In genomic region chr9:49797821-49798571, GRCm38 (mm10) we compare ENCODE assay signal across 8 mouse cellular contexts. TPM values are rescaled to one million over a fixed set of nuclear protein-coding genes. Genes with fewer than 3 reads are reported as not detected.
A peak's percentile ranks its signal among the peaks of the same experiment; 100 is the strongest.
DNase-seq lines count a peak whose midpoint lies in the region; ATAC-seq and TF ChIP-seq lines count a peak whose summit lies in the region.

No protein-coding gene starts in this region.

- peak overlapping the region; percentile 97 for H3K27ac ChIP-seq in forebrain, embryonic 16.5 days (ENCODE audit: low read length)
- peak overlapping the region; percentile 26; the same call in 1 of the 2 replicates for H3K27ac ChIP-seq in lung, embryonic 14.5 days (ENCODE audit: low read depth)

- peak overlapping the region; percentile 100 for H3K4me3 ChIP-seq in forebrain, embryonic 16.5 days (replicated peaks; ENCODE audit: low read length)
- H3K4me3 ChIP-seq in lung, embryonic 14.5 days (ENCODE audit: low read depth, low read length) = peak overlapping the region; percentile 60

- peak overlapping the region; percentile 99 for H3K9ac ChIP-seq in forebrain, embryonic 16.5 days (replicated peaks; ENCODE audit: low read depth, low read length)
- peak overlapping the region; percentile 53 for H3K9ac ChIP-seq in lung, embryonic 14.5 days

- 0 out of 2 replicates have a peak, but pooled peaks cover 2% of the 10 kb centered on the region for H3K27me3 ChIP-seq in forebrain, embryonic 16.5 days (replicated peaks; ENCODE audit: control insufficient read depth, insufficient read depth, low read length)
- peaks cover 9% of the 10 kb centered on the region for H3K27me3 ChIP-seq in lung, embryonic 14.5 days (ENCODE audit: insufficient read depth, low read length)

- no peaks in the 10 kb centered on the region for H3K36me3 ChIP-seq in forebrain, embryonic 16.5 days (ENCODE audit: control insufficient read depth, insufficient read depth)
- no peaks in the 10 kb centered on the region for H3K36me3 ChIP-seq in lung, embryonic 14.5 days (ENCODE audit: insufficient read depth)

- H3K4me1 ChIP-seq in forebrain, embryonic 16.5 days (replicated peaks; ENCODE audit: control insufficient read depth, insufficient read depth, low read length) = peaks cover 21% of the 10 kb centered on the region
- 0 out of 2 replicates have a peak, but pooled peaks cover 3% of the 10 kb centered on the region for H3K4me1 ChIP-seq in lung, embryonic 14.5 days (ENCODE audit: insufficient read depth)

- H3K9me3 ChIP-seq in forebrain, embryonic 16.5 days (ENCODE audit: control insufficient read depth, low read length) = no peaks in the 10 kb centered on the region
- no peaks in the 10 kb centered on the region for H3K9me3 ChIP-seq in lung, embryonic 14.5 days (ENCODE audit: low read depth, low read length)

- peak overlapping the region; percentile 70 for H3K4me2 ChIP-seq in forebrain, embryonic 16.5 days (ENCODE audit: low read length)
- H3K4me2 ChIP-seq in lung, embryonic 14.5 days = peak overlapping the region; percentile 94

- intact Hi-C loops in heart, postnatal 14 days (cut with DNase I) = no loop called here

- under 1% methylated on average over 57 of the region's 58 CpGs for WGBS in forebrain, embryonic 16.5 days
- WGBS in lung, embryonic 14.5 days = under 1% methylated on average over 57 of the region's 58 CpGs

- peak; percentile 47 for ATAC-seq in forebrain, embryonic 16.5 days
- peak; percentile 37 for ATAC-seq in lung, embryonic 14.5 days (ENCODE audit: insufficient read depth)

- peak; percentile 79 for DNase-seq in MN1 (ENCODE audit: low spot score)
- peak; percentile 80 for DNase-seq in cerebellum, adult 11 months
- DNase-seq in heart, postnatal 14 days = peak; percentile 44 to 50
- peak; percentile 78 for DNase-seq in layer of hippocampus, adult 9-11 months
- DNase-seq in lung, embryonic 14.5 days = peak; percentile 70
- peak; percentile 34 for DNase-seq in ovary, postnatal 14 days (ENCODE audit: low spot score)
- peak; percentile 15 for DNase-seq in urinary bladder, postnatal 10 days (ENCODE audit: low spot score)

- TF ChIP-seq CTCF in lung, embryonic 14.5 days (IDR thresholded peaks at IDR 0.05; ENCODE audit: low read depth) = no peak

RNA-seq across cellular contexts. Expression of gene Ncam1, which starts 0.7 kb away (rescaled TPM):
- 389 and 436 TPM in 2 replicates for polyA plus RNA-seq in forebrain, embryonic 16.5 days (2015; fragmentation: Nextera tagmentation; extraction: Ambion mirVana)
- 10 to 100 TPM; 15.0 to 15.2 TPM for total RNA-seq in heart, postnatal 14 days (2021)
- 19.6 and 21.9 TPM in 2 replicates for polyA plus RNA-seq in lung, embryonic 14.5 days (2014; fragmentation: Nextera tagmentation; extraction: Ambion mirVana)

Comparison
In these comparisons a context has a peak if more than half of its experiments do, and no peak if none do; other contexts are left out.
1. Peak in every context shown above with its lines: DNase-seq, ATAC-seq, H3K4me3 ChIP-seq and H3K27ac ChIP-seq.
2. DNase-seq: peak in every context shown above with its lines; median percentile 80 in cerebellum, adult 11 months; 79 in MN1; 78 in layer of hippocampus, adult 9-11 months; 70 in lung, embryonic 14.5 days; 47 in heart, postnatal 14 days; 34 in ovary, postnatal 14 days; 15 in urinary bladder, postnatal 10 days.
3. RNA of gene Ncam1, which starts 0.7 kb away (polyA plus RNA-seq): 389 to 436 TPM in forebrain, embryonic 16.5 days; 19.6 to 21.9 TPM in lung, embryonic 14.5 days; every median in the first group is over 10 times any median in the second.